Mouse (Mus musculus): ENCODE results near the gene U2af1l4.

GRCm38 (mm10) chr7:30520396-30520795 lies 42.7 kb upstream of the U2af1l4 start:
- TF ChIP-seq POLR2A (IDR thresholded peaks at IDR 0.05; ENCODE audit: low read depth, low read length) = no peak
- TF ChIP-seq CTCF (IDR thresholded peaks at IDR 0.05; ENCODE audit: borderline replicate concordance, insufficient read depth, low read length) = no peak
